Mouse (Mus musculus): Measurements from ENCODE around the gene Gm13693. TPM values are rescaled to one million over a fixed set of nuclear protein-coding genes. Genes with fewer than 3 reads are reported as not detected.

Gene Gm13693
- total RNA-seq, 1 experiment: 3.7 TPM

DNA sequence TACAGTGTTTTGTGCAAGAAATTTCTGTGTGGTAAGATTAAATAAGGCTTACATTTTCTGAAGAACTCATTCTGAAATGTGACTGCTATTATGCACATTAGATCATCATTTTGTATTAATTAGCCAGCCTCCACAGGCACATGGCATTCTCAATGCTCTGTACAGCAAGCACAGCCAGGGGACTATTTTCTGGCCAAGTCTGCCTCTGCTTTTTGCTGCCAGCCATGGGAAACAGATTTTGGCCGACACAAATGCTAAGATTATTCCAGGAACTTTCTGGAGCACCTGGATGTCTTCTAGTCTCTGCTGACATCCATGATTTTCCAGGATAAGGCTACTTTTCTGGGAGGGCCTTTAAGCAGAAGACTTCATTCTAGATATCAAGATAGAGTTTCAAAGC lies 47.6 kb downstream of the Gm13693 start:
- no peak overlapping the region for H3K9ac ChIP-seq (ENCODE audit: insufficient read depth, low read depth, low read length, poor library complexity, severe bottlenecking)
- H3K4me3 ChIP-seq (ENCODE audit: insufficient read depth in 1 of 2, low read depth in 1 of 2, low read length in 2 of 2, poor library complexity in 1 of 2, severe bottlenecking in 1 of 2): no peak overlapping the region
- no peaks in the 10 kb centered on the region for H3K36me3 ChIP-seq (ENCODE audit: control insufficient read depth, insufficient read depth, low read length, poor library complexity, severe bottlenecking)
- no peak for DNase-seq (ENCODE audit: low read depth, low spot score)
- H3K27ac ChIP-seq (ENCODE audit: insufficient read depth, low read depth, low read length, poor library complexity, severe bottlenecking): no peak overlapping the region
- TF ChIP-seq CHD2 (IDR thresholded peaks at IDR 0.05; ENCODE audit: low read depth, low read length) (no peak), HCFC1 (IDR thresholded peaks at IDR 0.05; ENCODE audit: borderline replicate concordance, insufficient read depth, low read length) (no peak), ZC3H11A (IDR thresholded peaks at IDR 0.05; ENCODE audit: borderline replicate concordance, low read depth, low read length) (no peak), ZNF384 (IDR thresholded peaks at IDR 0.05; ENCODE audit: low read depth, low read length) (no peak), MAFK (IDR thresholded peaks at IDR 0.05; ENCODE audit: insufficient read depth, low read depth, low read length) (no peak)
- no peaks in the 10 kb centered on the region for H3K9me3 ChIP-seq (ENCODE audit: control insufficient read depth, insufficient read depth, low read depth, low read length)
- no peaks in the 10 kb centered on the region for H3K4me1 ChIP-seq (ENCODE audit: control insufficient read depth in 2 of 2, insufficient read depth in 2 of 2, low read length in 2 of 2, poor library complexity in 1 of 2)
- in situ Hi-C loops (cut with MboI; ENCODE audit: low sequenced_read_pairs in 2 of 2, unreplicated experiment in 2 of 2): no loop called here

DNA sequence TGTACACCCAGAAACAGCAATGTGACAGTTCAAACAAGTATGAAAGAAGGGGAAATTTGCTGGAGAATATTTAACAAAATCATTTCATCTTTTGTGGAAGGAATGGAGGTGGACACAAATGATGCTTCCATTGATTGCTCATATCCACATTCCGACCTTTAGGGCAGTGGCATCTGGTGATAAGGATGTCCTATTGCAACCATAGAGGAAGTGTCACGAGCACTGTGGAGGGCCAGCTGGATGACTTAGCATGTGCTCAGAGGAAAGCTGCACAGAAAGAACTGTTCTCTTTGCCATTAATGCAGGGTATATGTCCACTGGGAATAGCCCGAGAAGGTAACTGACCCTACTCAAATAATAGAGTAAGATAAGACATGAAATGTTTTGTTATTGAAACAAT lies 48.5 kb downstream of the Gm13693 start:
- Histone ChIP-seq H3K27ac (ENCODE audit: insufficient read depth, low read depth, low read length, poor library complexity, severe bottlenecking) (no peak overlapping the region), H3K4me3 (ENCODE audit: insufficient read depth in 1 of 2, low read depth in 1 of 2, low read length in 2 of 2, poor library complexity in 1 of 2, severe bottlenecking in 1 of 2) (no peak overlapping the region), H3K36me3 (ENCODE audit: control insufficient read depth, insufficient read depth, low read length, poor library complexity, severe bottlenecking) (no peaks in the 10 kb centered on the region), H3K9ac (ENCODE audit: insufficient read depth, low read depth, low read length, poor library complexity, severe bottlenecking) (no peak overlapping the region), H3K4me1 (ENCODE audit: control insufficient read depth in 2 of 2, insufficient read depth in 2 of 2, low read length in 2 of 2, poor library complexity in 1 of 2) (no peaks in the 10 kb centered on the region), H3K9me3 (ENCODE audit: control insufficient read depth, insufficient read depth, low read depth, low read length) (no peaks in the 10 kb centered on the region)
- in situ Hi-C loops (cut with MboI; ENCODE audit: low sequenced_read_pairs in 2 of 2, unreplicated experiment in 2 of 2): no loop called here
- no peak for DNase-seq (ENCODE audit: low read depth, low spot score)
- TF ChIP-seq ZNF384 (IDR thresholded peaks at IDR 0.05; ENCODE audit: low read depth, low read length): no peak
- no peak for TF ChIP-seq ZC3H11A (IDR thresholded peaks at IDR 0.05; ENCODE audit: borderline replicate concordance, low read depth, low read length)
- TF ChIP-seq CHD2 (IDR thresholded peaks at IDR 0.05; ENCODE audit: low read depth, low read length): no peak
- no peak for TF ChIP-seq HCFC1 (IDR thresholded peaks at IDR 0.05; ENCODE audit: borderline replicate concordance, insufficient read depth, low read length)
- no peak for TF ChIP-seq MAFK (IDR thresholded peaks at IDR 0.05; ENCODE audit: insufficient read depth, low read depth, low read length)

Other genes with a start within 250 kb of the Gm13693 start
- gene Itgav, start 237.1 kb upstream of the Gm13693 start, total RNA-seq (2012; rRNA removed): 72.4 and 92.6 TPM in 2 replicates
- gene Fam171b, start 148.9 kb upstream of the Gm13693 start, total RNA-seq (2012; rRNA removed): 2.0 and 2.3 TPM in 2 replicates
- gene Zswim2, start 20.3 kb upstream of the Gm13693 start, total RNA-seq (2012; rRNA removed): 0.22 and 0.37 TPM in 2 replicates
- 3.7 and 5.8 TPM in 2 replicates for gene Gm13698, start 5.8 kb upstream of the Gm13693 start, total RNA-seq (2012; rRNA removed)
- 0.48 TPM in 1 of 2 replicates, not detected in the other for gene Gm13695, start 5.8 kb downstream of the Gm13693 start, total RNA-seq (2012; rRNA removed)
- 3.7 and 5.8 TPM in 2 replicates for gene Gm13696, start 11.6 kb downstream of the Gm13693 start, total RNA-seq (2012; rRNA removed)
- 3.7 and 5.8 TPM in 2 replicates for gene Gm13694, start 17.4 kb downstream of the Gm13693 start, total RNA-seq (2012; rRNA removed)
- 3.7 and 5.8 TPM in 2 replicates for gene Gm13697, start 23.2 kb downstream of the Gm13693 start, total RNA-seq (2012; rRNA removed)
- 3.7 and 5.8 TPM in 2 replicates for gene Gm13691, start 29.1 kb downstream of the Gm13693 start, total RNA-seq (2012; rRNA removed)